Comparison of ENCODE assay signal across 9 mouse cellular contexts in genomic region chr17:8592427-8593277, GRCm38 (mm10). TPM values are rescaled to one million over a fixed set of nuclear protein-coding genes. Genes with fewer than 3 reads are reported as not detected.
DNase-seq lines count a peak whose midpoint lies in the region; ATAC-seq and TF ChIP-seq lines count a peak whose summit lies in the region.
"Had no signal": no experiment of that assay in that cellular context is flagged by ENCODE, and none has a peak within 500 bp of the region (broad histone marks: within the 10 kb centered on the region; RNA-seq: fewer than 3 reads in every experiment).

No protein-coding gene starts in this region.

- peak overlapping the region; percentile 43 for H3K4me2 ChIP-seq in lung, embryonic 14.5 days

- H3K9ac ChIP-seq in lung, embryonic 14.5 days = no peak overlapping the region

- TF ChIP-seq CTCF in E14TG2a.4 (conservative IDR thresholded peaks at IDR 0.05; ENCODE audit: low read length) = peak; percentile 63
- peak; percentile 93 for TF ChIP-seq CTCF in layer of hippocampus, adult 2 months (conservative IDR thresholded peaks at IDR 0.05)
- peak; percentile 87 for TF ChIP-seq CTCF in lung, embryonic 14.5 days (IDR thresholded peaks at IDR 0.05; ENCODE audit: low read depth)

- H3K9me3 ChIP-seq in E14TG2a.4 (ENCODE audit: low read length) = no peaks in the 10 kb centered on the region
- no peaks in the 10 kb centered on the region for H3K9me3 ChIP-seq in lung, embryonic 14.5 days (ENCODE audit: low read depth, low read length)

- H3K27ac ChIP-seq in layer of hippocampus, adult 2 months = peak overlapping the region; percentile 73; the same call in 1 of the 2 replicates
- no peak overlapping the region for H3K27ac ChIP-seq in lung, embryonic 14.5 days (ENCODE audit: low read depth)

- peak; percentile 92 for DNase-seq in cerebellum, adult 18-20 months
- peak; percentile 74 for DNase-seq in forelimb bud, embryonic 11.5 days (ENCODE audit: low read depth, low spot score)
- peak; percentile 77 to 88 for DNase-seq in layer of hippocampus, adult 2 months (ENCODE audit: low spot score in 2 of 2)
- peak; percentile 88 for DNase-seq in lung, embryonic 14.5 days
- peak; percentile 42 for DNase-seq in ovary, postnatal 10 days (ENCODE audit: low spot score)
- peak; percentile 65 to 80 for DNase-seq in thymus, postnatal 10 days (ENCODE audit: low spot score in 2 of 2)

- WGBS in lung, embryonic 14.5 days = 10% methylated on average over 22 of the region's 22 CpGs

- H3K4me3 ChIP-seq in E14TG2a.4 (replicated peaks; ENCODE audit: low read length) = peak overlapping the region; percentile 29; the same call in 1 of the 2 replicates
- H3K4me3 ChIP-seq in layer of hippocampus, adult 2 months = peak overlapping the region; percentile 39; the same call in 1 of the 2 replicates
- H3K4me3 ChIP-seq in lung, embryonic 14.5 days (ENCODE audit: low read depth, low read length) = no peak overlapping the region
- H3K4me3 ChIP-seq: erythroblast, embryonic 14.5 days had no signal

- H3K27me3 ChIP-seq in E14TG2a.4 (ENCODE audit: insufficient read depth, low read length) = peaks cover 16% of the 10 kb centered on the region; the same call in 1 of the 2 replicates
- H3K27me3 ChIP-seq in lung, embryonic 14.5 days (ENCODE audit: insufficient read depth, low read length) = no peaks in the 10 kb centered on the region

- peak; percentile 87 for ATAC-seq in hematopoietic stem cell, adult 5-6 weeks (replicated peaks in 1 of 2; ENCODE audit: insufficient read depth in 1 of 2, low FRiP score in 2 of 2, low TSS enrichment in 1 of 2, low read depth in 1 of 2, poor library complexity in 2 of 2, severe bottlenecking in 2 of 2)
- ATAC-seq in lung, embryonic 14.5 days (ENCODE audit: insufficient read depth) = peak; percentile 54; the same call in 1 of the 2 replicates

- H3K36me3 ChIP-seq in E14TG2a.4 (ENCODE audit: insufficient read depth, low read length) = no peaks in the 10 kb centered on the region
- no peaks in the 10 kb centered on the region for H3K36me3 ChIP-seq in lung, embryonic 14.5 days (ENCODE audit: insufficient read depth)

- peaks cover 5% of the 10 kb centered on the region; the same call in 1 of the 2 replicates for H3K4me1 ChIP-seq in E14TG2a.4 (replicated peaks; ENCODE audit: low read depth, low read length)
- no peaks in the 10 kb centered on the region for H3K4me1 ChIP-seq in lung, embryonic 14.5 days (ENCODE audit: insufficient read depth)

RNA-seq across cellular contexts. Expression of gene Gm17087, which starts 25.9 kb away (rescaled TPM):
- not detected in 2 replicates for total RNA-seq in hematopoietic stem cell, adult 5-6 weeks (2017)
- not detected for total RNA-seq in layer of hippocampus, adult 2 months (2021)
- polyA plus RNA-seq in lung, embryonic 14.5 days (2014; fragmentation: Nextera tagmentation; extraction: Ambion mirVana) = not detected in 2 replicates
- polyA plus RNA-seq: erythroblast, embryonic 14.5 days had no signal

Comparison
In these comparisons a context has a peak if more than half of its experiments do, and no peak if none do; other contexts are left out.
1. DNase-seq: peak in every context shown above with its lines; median percentile 92 in cerebellum, adult 18-20 months; 88 in lung, embryonic 14.5 days; 82 in layer of hippocampus, adult 2 months; 74 in forelimb bud, embryonic 11.5 days; 72 in thymus, postnatal 10 days; 42 in ovary, postnatal 10 days.